Mouse (Mus musculus) spleen, embryonic (tissue): Measurements from ENCODE around the gene Hist2h2be.

Experiments used
- CTCF ChIA-PET: fragments of 350-600 bp; sonication (Branson Sonifier 250); formaldehyde crosslinking; loops from one replicate; lab custom pipeline; 2022; lab: Charles Lee

Hist2h2be gene

GRCm38 (mm10) chr3:96257190-96257589 lies 36.3 kb downstream of the Hist2h2be start:
- CTCF ChIA-PET: no interaction called here

GRCm38 (mm10) chr3:96260220-96260619 lies 39.3 kb downstream of the Hist2h2be start:
- CTCF ChIA-PET: no interaction called here

- CTCF ChIA-PET: interaction anchor here (1.0 kb wide), 1 partner anchor 25 kb away, joined by 3 read pairs; no protein-coding TSS in a partner anchor
Measured at GRCm38 (mm10) chr3:96261623-96262022, 40.7 kb downstream of the Hist2h2be start.

GRCm38 (mm10) chr3:96262216-96262875 lies 41.4 kb downstream of the Hist2h2be start:
- CTCF ChIA-PET: interaction anchor here (1.0 kb wide), 1 partner anchor 26 kb away, joined by 3 read pairs; no protein-coding TSS in a partner anchor

GRCm38 (mm10) chr3:96262979-96263550 lies 42.1 kb downstream of the Hist2h2be start, which contains the start of gene Hist2h4:
Gene Hist2h4 (minus strand): TSS chr3:96263311.
- CTCF ChIA-PET: interaction anchor here (0.6 kb wide), 1 partner anchor 152 kb away, joined by 8 read pairs; no protein-coding TSS in a partner anchor

- CTCF ChIA-PET: interaction anchor here (0.6 to 1.3 kb wide), 3 partner anchors 20 to 381 kb away, joined by 5 to 10 read pairs (median 8); no protein-coding TSS in a partner anchor
Measured at GRCm38 (mm10) chr3:96263558-96264403, 42.9 kb downstream of the Hist2h2be start.

- CTCF ChIA-PET: interaction anchor here (0.8 to 1.3 kb wide), 2 partner anchors 21 to 382 kb away, joined by 5 to 10 read pairs; no protein-coding TSS in a partner anchor
Measured at GRCm38 (mm10) chr3:96264404-96264949, 43.6 kb downstream of the Hist2h2be start.

GRCm38 (mm10) chr3:96266132-96266710 lies 45.3 kb downstream of the Hist2h2be start:
- CTCF ChIA-PET: interaction anchor here (0.6 to 1.0 kb wide), 2 partner anchors 10 kb away, joined by 4 read pairs; no protein-coding TSS in a partner anchor

GRCm38 (mm10) chr3:96267541-96267940 lies 46.6 kb downstream of the Hist2h2be start:
- CTCF ChIA-PET: interaction anchor here (0.6 kb wide), 3 partner anchors 8 to 295 kb away, joined by 3 to 4 read pairs (median 3); no protein-coding TSS in a partner anchor

GRCm38 (mm10) chr3:96268051-96268775 lies 47.3 kb downstream of the Hist2h2be start, which contains the start of gene Hist2h3b:
Gene Hist2h3b (plus strand): TSS chr3:96268654.
- CTCF ChIA-PET: interaction anchor here (0.6 to 1.7 kb wide), 4 partner anchors 8 to 295 kb away, joined by 3 to 6 read pairs (median 4); no protein-coding TSS in a partner anchor

- CTCF ChIA-PET: interaction anchor here (0.6 to 1.7 kb wide), 2 partner anchors 9 to 209 kb away, joined by 6 to 11 read pairs; no protein-coding TSS in a partner anchor
Measured at GRCm38 (mm10) chr3:96268776-96269378, 48.0 kb downstream of the Hist2h2be start.

- CTCF ChIA-PET: interaction anchor here (0.6 to 1.7 kb wide), 2 partner anchors 8 to 208 kb away, joined by 6 to 11 read pairs; no protein-coding TSS in a partner anchor
Measured at GRCm38 (mm10) chr3:96269511-96270474, 48.9 kb downstream of the Hist2h2be start, which contains the start of gene Hist2h2bb. Gene Hist2h2bb (plus strand): TSS chr3:96269752.
